Mouse (Mus musculus) intestine, embryonic 14.5 days (tissue): ENCODE data around the gene Pcyt2. TPM values are rescaled to one million over a fixed set of nuclear protein-coding genes. Genes with fewer than 3 reads are reported as not detected.

Source experiments
- ATAC-seq: fragments of 200-750 bp; cut with Nextera tagmentation; replicated peaks from 2 replicates; pipeline ENCODE4 v1.8.0; 2017; ENCODE audit warnings: low read depth, moderate number of reproducible peaks, moderate TSS enrichment, moderate library complexity; ENCODE audit not compliant: low FRiP score, low TSS enrichment
- DNase-seq: peaks from one replicate; pipeline ENCODE4 v3.0.0-alpha.2; 2018; ENCODE audit warnings: low spot score
- H3K27ac ChIP-seq: fragments of 300-500 bp; sonication (generic); 2 replicates; pipeline ENCODE4 v1.5.1; 2014; ENCODE audit warnings: low read depth, mild to moderate bottlenecking, control low read depth
- H3K27me3 ChIP-seq: fragments of 300-500 bp; sonication (generic); replicated peaks from 2 replicates; pipeline ENCODE4 v1.6.1; 2014; ENCODE audit warnings: low read length, control low read depth; ENCODE audit not compliant: control insufficient read depth, insufficient read depth
- H3K36me3 ChIP-seq: fragments of 300-500 bp; sonication (generic); 2 replicates; pipeline ENCODE4 v1.6.1; 2014; ENCODE audit warnings: low read length, control low read depth; ENCODE audit not compliant: control insufficient read depth, insufficient read depth
- H3K4me1 ChIP-seq: fragments of 300-500 bp; sonication (generic); replicated peaks from 2 replicates; pipeline ENCODE4 v1.6.1; 2014; ENCODE audit warnings: low read length, control low read depth, mixed read lengths; ENCODE audit not compliant: control insufficient read depth, insufficient read depth
- H3K4me2 ChIP-seq: fragments of 300-500 bp; sonication (generic); 2 replicates; pipeline ENCODE4 v1.6.1; 2014; ENCODE audit warnings: low read length
- H3K4me3 ChIP-seq: fragments of 300-500 bp; sonication (generic); 2 replicates; pipeline ENCODE4 v1.5.1; 2014; ENCODE audit warnings: low read depth, low read length, control low read depth, mixed read lengths
- H3K9ac ChIP-seq: fragments of 300-500 bp; sonication (generic); 2 replicates; pipeline ENCODE4 v1.6.1; 2014; ENCODE audit warnings: mild to moderate bottlenecking, low read length
- H3K9me3 ChIP-seq: fragments of 300-500 bp; sonication (generic); 2 replicates; pipeline ENCODE4 v1.6.1; 2016; ENCODE audit warnings: low read length, control low read depth; ENCODE audit not compliant: control insufficient read depth
- WGBS: fragments of 180-500 bp; shearing (Covaris S2); extraction: QIAGEN DNeasy Blood & Tissue Kit; methylation state at CpG from one replicate; pipeline ENCODE4 v1.1.7; 2014; 5-methylcytosine and 5-hydroxymethylcytosine counted together
- polyA plus RNA-seq: library from polyadenylated mRNA; unstranded; fragments of >200 nt; fragmentation: Nextera tagmentation; extraction: Ambion mirVana; gene quantifications from 2 replicates; pipeline ENCODE4 v1.2.1, GENCODE M21; 2014

Pcyt2 gene
- 157 and 179 TPM in 2 replicates for polyA plus RNA-seq

DNA sequence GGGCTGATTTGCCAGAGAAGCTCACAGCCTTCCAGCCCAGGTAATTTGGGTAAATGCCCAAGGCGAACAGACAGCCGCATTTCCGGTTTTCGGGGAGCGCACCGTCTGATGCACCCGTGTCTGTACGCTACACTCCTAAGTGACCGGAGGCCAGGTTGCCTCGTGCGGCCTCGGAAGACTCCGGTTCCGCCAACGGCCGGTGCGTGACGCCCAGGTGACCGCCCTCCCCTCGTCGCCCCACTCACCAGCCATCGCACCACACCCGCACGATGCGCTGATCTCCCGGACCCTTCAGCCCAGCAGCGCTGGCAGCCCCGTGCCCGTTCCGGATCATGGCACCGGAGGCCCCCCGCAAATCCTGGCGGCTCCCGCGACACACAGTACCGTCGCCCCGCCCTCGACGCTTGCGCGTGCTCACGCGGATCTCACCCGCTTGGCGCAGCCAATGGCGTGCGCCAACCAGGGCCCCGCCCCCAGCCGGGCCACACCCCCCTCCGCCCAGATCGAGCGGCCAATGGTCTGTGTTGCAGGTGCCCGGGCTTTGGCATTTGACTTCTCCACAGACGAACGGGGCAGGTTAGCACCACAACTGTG is at the start of gene Pcyt2:
Gene Pcyt2 (minus strand): TSS at position 418 of the 594 bp plus-strand sequence.
- H3K27me3 ChIP-seq = no peaks in the 10 kb centered on the region
- peaks cover 57% of the 10 kb centered on the region for H3K36me3 ChIP-seq
- WGBS = under 1% methylated on average over 56 of the region's 56 CpGs
- H3K4me2 ChIP-seq = peak within 1 kb of the TSS; percentile 80
- peak within 1 kb of the TSS; percentile 64 for H3K27ac ChIP-seq
- peak within 1 kb of the TSS; percentile 76 for H3K9ac ChIP-seq
- H3K4me3 ChIP-seq = peak within 1 kb of the TSS; percentile 75
- DNase-seq = peak; percentile 90
- peak; percentile 89 for ATAC-seq
- H3K4me1 ChIP-seq = peaks cover 8% of the 10 kb centered on the region
- H3K9me3 ChIP-seq = no peaks in the 10 kb centered on the region

DNA sequence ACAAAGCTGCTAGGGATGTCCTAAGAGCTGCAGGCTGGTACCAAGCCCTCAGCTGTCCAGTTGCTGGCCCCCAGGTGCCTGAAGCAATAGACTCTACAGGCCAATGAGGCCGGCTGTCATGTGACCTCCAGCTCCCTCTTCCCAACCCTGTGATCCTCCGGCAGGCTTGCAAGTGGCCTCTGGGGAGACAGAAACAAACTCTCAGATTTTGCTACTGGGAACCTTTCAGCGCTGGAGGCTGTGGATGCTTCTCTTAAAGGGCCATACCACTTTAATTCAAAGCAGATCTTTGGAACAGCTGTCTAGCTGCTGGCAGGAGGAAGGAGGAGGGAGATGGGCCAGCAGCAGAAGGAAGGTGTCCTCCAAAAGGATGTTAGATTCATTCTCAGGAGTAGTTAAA is 48.9 kb upstream of the Pcyt2 start:
- no peaks in the 10 kb centered on the region for H3K4me1 ChIP-seq
- no peak for ATAC-seq
- H3K36me3 ChIP-seq = no peaks in the 10 kb centered on the region
- no peaks in the 10 kb centered on the region for H3K9me3 ChIP-seq
- H3K27me3 ChIP-seq = peaks cover 20% of the 10 kb centered on the region
- no peak overlapping the region for H3K4me2 ChIP-seq
- H3K27ac ChIP-seq = no peak overlapping the region
- WGBS = 4% methylated on average over 3 of the region's 3 CpGs
- H3K9ac ChIP-seq = no peak overlapping the region
- no peak overlapping the region for H3K4me3 ChIP-seq
- no peak for DNase-seq

DNA sequence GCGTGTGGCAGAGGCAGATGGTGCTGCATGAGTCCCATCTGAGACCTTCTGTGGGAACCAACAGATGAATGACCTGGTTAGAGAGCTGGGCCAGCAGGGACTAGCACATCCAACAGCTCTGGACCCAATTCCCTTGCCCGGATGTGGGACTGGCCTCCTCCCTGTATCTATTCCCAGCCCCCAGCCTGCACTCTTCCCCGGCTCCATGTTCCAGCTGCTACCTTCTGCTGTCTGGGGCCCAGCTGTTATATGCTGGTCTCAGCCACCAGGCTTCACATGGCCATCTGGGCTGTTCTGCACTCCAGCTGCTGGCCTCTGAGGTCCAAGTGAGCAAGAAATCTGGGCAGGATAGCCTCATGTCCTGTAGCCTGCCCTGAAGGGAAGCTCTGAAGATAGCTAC is 47.7 kb upstream of the Pcyt2 start:
- Histone ChIP-seq H3K27ac (no peak overlapping the region), H3K4me2 (no peak overlapping the region), H3K9ac (no peak overlapping the region), H3K27me3 (peaks cover 32% of the 10 kb centered on the region), H3K36me3 (no peaks in the 10 kb centered on the region), H3K9me3 (no peaks in the 10 kb centered on the region), H3K4me3 (no peak overlapping the region), H3K4me1 (peaks cover 7% of the 10 kb centered on the region)
- DNase-seq (no peak), ATAC-seq (no peak)
- WGBS = 64% methylated on average over 3 of the region's 3 CpGs

DNA sequence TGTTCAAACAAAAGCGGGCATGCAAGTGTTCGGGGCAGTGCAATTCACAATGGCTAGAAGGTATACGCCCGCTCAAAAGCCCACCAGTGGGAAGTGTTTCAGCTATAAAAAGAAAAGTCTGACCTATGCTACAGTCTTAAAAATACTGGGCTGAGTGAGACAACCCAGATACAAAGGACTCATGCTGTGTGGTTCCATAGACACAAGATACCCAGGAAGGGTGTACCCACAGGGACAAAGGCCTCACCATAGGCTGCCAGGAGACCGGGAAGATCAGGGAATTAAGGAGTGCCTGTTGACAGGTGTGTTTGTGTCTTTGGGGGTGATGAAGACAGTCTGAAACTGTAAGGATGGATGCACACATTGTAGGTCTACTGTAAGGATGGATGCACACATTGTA is 46.0 kb upstream of the Pcyt2 start:
- H3K4me2 ChIP-seq = no peak overlapping the region
- DNase-seq (no peak), ATAC-seq (no peak)
- H3K27ac ChIP-seq = no peak overlapping the region
- no peak overlapping the region for H3K9ac ChIP-seq
- no peaks in the 10 kb centered on the region for H3K9me3 ChIP-seq
- no peaks in the 10 kb centered on the region for H3K36me3 ChIP-seq
- no peak overlapping the region for H3K4me3 ChIP-seq
- peaks cover 9% of the 10 kb centered on the region for H3K4me1 ChIP-seq
- peaks cover 49% of the 10 kb centered on the region for H3K27me3 ChIP-seq
- WGBS = 89% methylated on average over 5 of the region's 5 CpGs

DNA sequence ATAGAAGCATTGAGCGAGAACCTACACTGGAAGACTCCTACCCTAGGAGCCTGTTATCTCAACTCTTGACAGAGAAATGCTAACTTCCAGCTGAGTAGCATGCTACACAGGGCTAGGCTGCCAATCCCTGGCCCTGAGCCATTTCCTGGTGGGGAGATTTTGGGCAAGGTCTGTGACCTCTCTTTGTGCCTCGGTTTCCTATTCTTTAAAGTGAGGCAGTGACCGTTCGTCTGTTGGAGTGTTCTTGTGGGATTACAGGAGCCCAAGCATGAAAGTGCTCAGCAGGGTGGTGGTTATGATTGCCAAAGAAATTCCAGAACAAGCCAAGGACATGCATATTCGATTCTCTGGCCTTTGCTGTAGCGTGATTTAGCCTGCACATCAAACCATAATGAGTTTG is 45.0 kb upstream of the Pcyt2 start:
- H3K4me3 ChIP-seq = no peak overlapping the region
- no peak overlapping the region for H3K27ac ChIP-seq
- no peaks in the 10 kb centered on the region for H3K36me3 ChIP-seq
- no peak for DNase-seq
- H3K9me3 ChIP-seq = no peaks in the 10 kb centered on the region
- peaks cover 9% of the 10 kb centered on the region for H3K4me1 ChIP-seq
- no peak overlapping the region for H3K9ac ChIP-seq
- WGBS = 67% methylated on average over 6 of the region's 6 CpGs
- H3K4me2 ChIP-seq = no peak overlapping the region
- no peak for ATAC-seq
- peaks cover 58% of the 10 kb centered on the region for H3K27me3 ChIP-seq

DNA sequence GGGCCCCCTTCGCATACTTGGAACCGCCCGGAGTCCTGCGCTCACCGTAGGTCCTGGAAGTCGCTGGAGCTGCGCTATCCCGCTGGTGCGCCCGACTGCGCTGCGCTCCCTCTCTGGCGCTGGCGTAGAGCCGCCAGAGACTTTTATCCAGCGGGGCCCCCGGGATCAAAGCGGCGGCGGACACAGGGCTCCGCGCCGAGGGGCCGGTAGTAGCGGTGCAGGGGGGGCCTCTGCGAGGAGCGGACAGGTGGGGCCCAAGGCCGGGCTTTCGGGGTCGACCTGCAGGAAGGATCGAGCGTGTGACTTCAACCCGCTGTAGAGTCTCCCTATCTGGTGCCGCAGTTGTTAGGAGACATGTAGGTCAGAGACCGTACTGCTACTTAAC is 43.3 kb upstream of the Pcyt2 start, which contains the start of gene Notum:
Gene Notum (minus strand): TSS at position 100 of the 385 bp plus-strand sequence.
- Histone ChIP-seq H3K4me1 (peaks cover 9% of the 10 kb centered on the region), H3K27ac (no peak within 1 kb of the TSS), H3K9me3 (no peaks in the 10 kb centered on the region), H3K9ac (no peak within 1 kb of the TSS), H3K4me2 (peak within 1 kb of the TSS; percentile 70), H3K4me3 (peak within 1 kb of the TSS; percentile 21), H3K36me3 (no peaks in the 10 kb centered on the region), H3K27me3 (peaks cover 63% of the 10 kb centered on the region)
- under 1% methylated on average over 35 of the region's 35 CpGs for WGBS
- no peak; the same call in 1 of the 2 replicates for ATAC-seq
- peak; percentile 66 for DNase-seq

DNA sequence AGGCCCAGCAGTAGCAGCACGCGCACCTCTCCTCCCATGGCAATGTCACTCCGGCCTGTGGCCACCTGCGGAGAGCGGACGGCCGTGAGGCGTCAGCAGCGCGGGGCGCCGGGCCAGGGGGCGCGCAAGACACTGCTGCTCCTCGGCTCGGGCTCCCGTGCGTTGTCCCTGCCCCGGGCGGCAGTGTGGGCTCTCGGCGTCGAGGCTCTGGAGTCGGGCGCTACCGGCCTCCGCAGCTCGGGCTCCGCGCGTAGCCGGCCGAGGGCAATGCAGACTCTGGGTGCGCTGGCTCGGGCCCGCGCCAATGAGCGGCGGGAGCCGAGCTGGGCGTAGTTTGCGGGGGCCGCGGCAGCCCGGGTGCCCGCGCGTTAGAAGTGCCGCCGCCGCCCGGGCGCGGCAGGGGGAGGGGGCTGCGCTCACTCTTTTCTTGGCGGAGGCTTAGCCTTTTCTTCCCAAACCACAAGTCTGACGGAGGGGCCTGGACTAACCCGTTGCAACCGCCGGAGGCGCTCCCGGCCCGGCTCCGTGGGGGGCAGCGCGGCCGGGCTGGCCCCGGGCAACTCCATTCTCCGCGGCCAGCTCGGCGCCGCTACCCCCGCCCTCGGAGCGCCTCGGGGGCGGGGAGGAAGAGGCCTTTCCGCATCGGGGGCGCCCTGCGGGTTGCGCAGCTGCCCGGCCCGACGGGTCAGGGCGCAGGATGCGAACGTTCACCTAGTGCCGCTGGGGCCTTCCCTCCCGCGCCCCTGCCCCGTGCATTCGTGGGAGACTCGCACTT is 42.8 kb upstream of the Pcyt2 start:
- Histone ChIP-seq H3K36me3 (no peaks in the 10 kb centered on the region), H3K27me3 (peaks cover 63% of the 10 kb centered on the region), H3K4me3 (peak overlapping the region; percentile 21), H3K9me3 (no peaks in the 10 kb centered on the region), H3K27ac (no peak overlapping the region), H3K9ac (no peak overlapping the region), H3K4me2 (peak overlapping the region; percentile 70), H3K4me1 (peaks cover 9% of the 10 kb centered on the region)
- WGBS = 1% methylated on average over 88 of the region's 95 CpGs
- DNase-seq = peak; percentile 64
- peak; percentile 44 for ATAC-seq

DNA sequence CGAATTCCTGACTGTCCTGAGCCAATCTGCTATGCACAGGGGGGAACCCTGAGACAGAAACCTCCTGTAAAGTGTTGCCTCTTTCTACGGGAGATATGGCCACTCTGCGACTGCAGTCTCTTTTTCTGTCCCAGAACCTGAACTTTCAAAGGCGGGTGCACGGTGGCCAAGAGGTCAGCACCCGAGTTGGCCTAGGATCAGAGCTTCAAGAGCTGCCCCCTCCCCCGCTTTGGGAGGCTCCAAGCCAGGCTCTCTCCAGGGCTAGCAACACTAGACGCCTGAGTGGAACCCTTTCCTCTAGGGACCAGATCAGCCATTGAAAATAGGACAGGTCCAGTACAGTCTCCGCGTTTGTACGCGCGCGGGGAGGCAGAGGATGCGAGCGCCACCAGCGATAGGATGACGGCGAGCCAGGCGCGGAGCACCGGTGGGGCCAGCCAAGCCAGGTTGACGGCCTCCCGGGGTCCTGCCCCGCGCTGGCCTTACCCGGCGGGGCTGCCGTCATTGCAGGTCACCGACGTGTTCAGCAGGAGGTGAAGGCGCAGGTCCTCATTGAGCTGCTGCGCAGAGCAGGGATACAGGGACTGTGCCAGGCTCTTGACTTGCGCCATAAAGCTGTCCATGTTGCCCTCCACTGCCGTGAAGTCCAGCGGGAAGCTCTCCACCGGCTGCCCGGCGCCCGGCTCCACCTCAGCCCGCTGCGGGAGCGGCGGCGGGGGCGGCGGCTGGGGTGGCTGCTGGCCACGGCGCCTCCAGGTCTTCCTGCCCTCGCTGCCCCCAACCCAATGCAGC is 42.0 kb upstream of the Pcyt2 start:
- no peak for ATAC-seq
- H3K4me3 ChIP-seq = peak overlapping the region; percentile 21
- H3K27me3 ChIP-seq = peaks cover 63% of the 10 kb centered on the region
- no peaks in the 10 kb centered on the region for H3K9me3 ChIP-seq
- H3K9ac ChIP-seq = no peak overlapping the region
- peak overlapping the region; percentile 70 for H3K4me2 ChIP-seq
- no peak overlapping the region for H3K27ac ChIP-seq
- peak; percentile 59 for DNase-seq
- H3K36me3 ChIP-seq = no peaks in the 10 kb centered on the region
- peaks cover 9% of the 10 kb centered on the region for H3K4me1 ChIP-seq
- WGBS = 2% methylated on average over 49 of the region's 50 CpGs
